Mouse (Mus musculus) lung, postnatal 0 days (tissue): ENCODE results near the gene Sync.

ENCODE experiments used
- CTCF ChIP-seq: IDR thresholded peaks from 2 replicates; pipeline ENCODE4 v1.5.1; 2016; ENCODE audit warnings: antibody characterized with exemption, mild to moderate bottlenecking
- EP300 ChIP-seq: IDR thresholded peaks from 2 replicates; pipeline ENCODE4 v1.6.1; 2016; ENCODE audit warnings: antibody characterized with exemption, mild to moderate bottlenecking, control low read depth

- TF ChIP-seq CTCF (no peak), EP300 (no peak)
These were observed 40.8 kb upstream of the Sync start for GRCm38 (mm10) chr4:129246360-129247301.
